Mouse (Mus musculus): ENCODE data around the gene Gm5294. TPM values are rescaled to one million over a fixed set of nuclear protein-coding genes. Genes with fewer than 3 reads are reported as not detected.

The Gm5294 gene
- not detected for polyA plus RNA-seq (2014; fragmentation: Illumina TruSeq; extraction: RNeasy Lipid Tissue Mini Kit (QIAGEN cat#74804); ENCODE audit: low read depth, low replicate concordance)

DNA sequence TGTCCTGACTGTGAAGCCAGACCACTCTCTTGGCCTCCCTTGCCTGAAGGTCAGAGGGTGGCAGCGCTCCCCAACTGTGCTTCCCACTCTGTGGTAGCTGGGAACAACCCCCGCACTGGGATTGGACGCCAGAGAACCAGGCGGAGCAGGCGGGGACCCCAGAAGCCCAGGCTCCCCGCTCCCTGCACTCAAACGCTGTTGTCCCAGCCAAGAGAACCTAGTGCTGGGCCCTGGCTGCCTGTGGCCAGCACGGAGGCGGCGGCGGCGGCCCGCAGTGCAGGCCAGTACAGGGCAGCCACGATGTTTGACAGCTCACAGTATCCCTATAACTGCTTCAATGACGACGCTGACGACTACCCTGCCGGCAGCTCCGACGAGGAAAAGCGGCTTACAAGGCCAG, at the start of gene Gm5294:
TSS of gene Gm5294 (plus strand) at position 301 of the 400 bp plus-strand sequence.

Other genes starting within 250 kb of the Gm5294 start
- 37.6 TPM for gene Zfp68, start 200.3 kb upstream of the Gm5294 start, polyA plus RNA-seq (2014; fragmentation: Illumina TruSeq; extraction: RNeasy Lipid Tissue Mini Kit (QIAGEN cat#74804); ENCODE audit: low read depth, low replicate concordance)
- 5.4 TPM for gene A430033K04Rik, start 197.2 kb upstream of the Gm5294 start, polyA plus RNA-seq (2014; fragmentation: Illumina TruSeq; extraction: RNeasy Lipid Tissue Mini Kit (QIAGEN cat#74804); ENCODE audit: low read depth, low replicate concordance)
- gene Fam20c, start 65.6 kb upstream of the Gm5294 start, polyA plus RNA-seq (2014; fragmentation: Illumina TruSeq; extraction: RNeasy Lipid Tissue Mini Kit (QIAGEN cat#74804); ENCODE audit: low read depth, low replicate concordance), result 3.2 TPM
- 2.1 TPM for gene Pdgfa, start 177.3 kb downstream of the Gm5294 start, polyA plus RNA-seq (2014; fragmentation: Illumina TruSeq; extraction: RNeasy Lipid Tissue Mini Kit (QIAGEN cat#74804); ENCODE audit: low read depth, low replicate concordance)

Measured in liver, adult 10 weeks (tissue).